Mouse (Mus musculus) mouse embryonic stem cell (cell line): ENCODE data around the gene Fgfr2.

Experiments used
- in situ Hi-C, 2 experiments: fragments of 300-500 bp; cut with MboI; formaldehyde crosslinking; loops; 1 replicate in 1 of 2; 3 replicates in 1 of 2; pipeline ENCODE4 v1.14.3; 2019 to 2020; ENCODE audit warnings: low sequenced_read_pairs in 2 of 2, low pct_unique_long_range_greater_than_20kb in 1 of 2, mixed read lengths in 1 of 2; ENCODE audit not compliant: unreplicated experiment in 1 of 2

Fgfr2 gene

DNA sequence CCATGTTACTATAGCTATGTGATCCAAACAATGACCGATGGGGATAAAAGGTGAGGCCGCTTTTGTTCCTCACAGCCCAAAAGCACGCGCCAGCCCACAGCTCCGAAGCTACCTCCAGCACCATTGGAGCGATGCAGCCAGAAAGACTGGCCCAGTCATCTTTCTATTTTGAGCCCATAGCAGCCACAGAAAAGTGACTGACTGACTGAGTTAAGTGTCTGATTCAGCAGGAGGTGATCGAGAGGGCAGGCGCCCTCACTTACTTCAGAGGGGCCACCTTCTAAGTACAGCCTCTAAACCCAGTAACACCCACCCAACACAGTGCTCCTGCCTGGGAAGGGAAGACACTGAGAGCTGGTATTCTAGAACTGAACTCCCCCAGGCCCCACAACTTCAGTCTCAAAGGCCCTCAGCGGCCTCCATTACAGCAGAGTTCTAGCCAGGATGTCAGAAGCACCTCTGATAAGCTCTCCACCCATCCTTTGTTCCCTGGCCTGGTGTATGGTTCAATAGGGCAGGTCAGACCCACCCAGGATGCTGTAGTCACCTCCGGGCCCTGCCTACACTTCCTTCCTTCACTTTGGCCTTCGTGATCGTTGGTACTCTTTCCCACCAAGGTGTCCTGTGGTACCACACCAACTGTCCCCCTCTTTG is 64.5 kb downstream of the Fgfr2 start:
- in situ Hi-C loops: loop anchor here in 1 of 2 experiments (5.0 kb wide), 1 partner anchor 74 kb away; no protein-coding TSS in a partner anchor

DNA sequence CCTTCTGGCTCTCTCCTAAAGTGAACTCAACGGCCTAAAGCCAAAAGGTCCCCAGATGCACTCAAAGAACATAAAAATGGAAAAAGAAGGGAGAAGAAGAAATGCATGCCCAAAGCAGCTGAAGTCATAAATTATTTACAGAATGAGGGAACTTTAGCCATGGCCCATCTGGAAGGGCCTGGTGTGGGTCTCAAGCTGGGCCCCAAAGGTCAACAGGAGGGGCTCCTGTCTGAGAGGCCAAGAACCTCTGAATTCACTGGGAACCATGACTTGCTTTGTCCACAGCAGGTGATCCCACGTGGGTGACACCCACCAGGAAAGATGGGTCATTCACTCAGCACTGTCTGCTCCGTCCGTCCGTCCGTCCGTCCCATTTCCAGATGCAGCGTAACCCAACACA is 66.2 kb downstream of the Fgfr2 start:
- in situ Hi-C loops: loop anchor here in 1 of 2 experiments (5.0 kb wide), 1 partner anchor 75 kb away; no protein-coding TSS in a partner anchor

DNA sequence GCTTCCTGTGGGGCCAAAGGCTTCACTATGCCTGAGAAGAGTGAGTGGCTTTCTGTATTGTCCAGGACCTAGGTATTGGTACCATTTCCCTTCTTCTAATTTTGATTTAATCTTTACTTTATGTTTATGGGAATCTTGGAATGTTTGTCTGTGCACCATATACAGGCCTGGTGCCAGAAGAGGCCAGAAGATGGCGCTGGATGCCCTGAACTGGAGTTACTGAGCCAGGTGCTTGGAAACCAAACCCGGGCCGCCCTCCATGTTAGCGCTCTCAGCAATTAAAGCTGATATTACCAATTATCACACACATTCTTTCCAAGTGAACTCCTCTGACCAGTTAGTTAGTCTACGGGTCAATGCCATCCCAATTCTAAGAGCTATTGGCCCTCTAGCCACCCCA is 68.7 kb downstream of the Fgfr2 start:
- in situ Hi-C loops: no loop called here

DNA sequence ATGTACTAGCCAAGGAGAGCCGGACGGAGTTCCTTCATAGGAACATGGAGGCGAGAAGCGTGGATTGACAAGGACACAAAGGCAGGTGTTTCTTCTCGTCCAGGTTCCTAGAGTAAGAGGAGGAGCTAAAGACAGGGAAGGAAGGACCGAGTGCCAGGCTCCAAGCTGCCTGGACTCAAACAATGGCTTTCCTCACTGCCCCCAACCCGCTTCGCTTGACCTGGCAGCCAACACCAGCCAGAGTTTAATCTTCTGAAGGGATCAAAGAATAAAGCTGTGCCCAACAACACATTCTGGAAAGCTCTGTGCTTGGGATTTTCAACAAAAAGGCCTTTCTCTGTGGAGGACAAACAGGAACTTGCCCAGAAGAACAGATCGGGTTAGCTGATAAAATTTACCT is 69.4 kb downstream of the Fgfr2 start:
- in situ Hi-C loops: no loop called here

DNA sequence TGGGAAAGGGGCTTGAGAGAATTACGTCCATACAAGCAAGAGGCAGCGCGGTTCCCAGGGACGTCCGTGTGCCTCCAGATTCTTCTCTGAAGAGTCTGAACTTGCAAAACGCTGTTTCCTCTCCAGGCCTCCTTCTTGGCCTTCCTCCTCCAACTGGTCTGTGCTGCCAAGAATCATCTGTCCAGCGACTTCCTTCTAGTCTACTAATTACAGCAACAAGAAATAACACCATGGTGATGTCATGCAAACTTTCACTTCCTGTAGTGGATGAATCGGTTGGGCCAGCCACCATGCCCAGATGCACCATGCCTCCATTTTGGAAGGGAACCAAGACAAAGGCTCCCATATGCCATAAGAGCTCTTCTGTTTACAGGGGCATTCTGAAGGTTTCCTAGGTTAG is 70.3 kb downstream of the Fgfr2 start:
- in situ Hi-C loops: no loop called here

DNA sequence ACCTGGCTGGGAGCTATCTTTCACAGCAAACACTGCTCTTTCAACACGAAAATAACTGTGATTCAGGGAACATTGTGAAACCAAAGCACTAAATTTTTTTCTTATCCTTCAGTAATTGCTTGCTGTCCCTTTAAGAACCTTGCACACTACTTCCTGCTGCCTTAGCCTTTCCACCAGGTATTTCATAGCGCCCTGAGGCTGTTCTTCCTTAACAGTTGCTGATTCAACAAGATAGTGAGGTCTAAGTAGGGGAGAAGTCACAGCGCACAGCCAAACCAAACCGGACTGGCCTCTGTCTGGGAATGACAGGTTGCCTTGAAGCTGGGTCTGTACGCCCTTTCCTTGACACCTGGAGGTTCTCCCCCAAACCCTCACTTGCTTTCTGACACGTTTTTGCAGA is 72.5 kb downstream of the Fgfr2 start:
- in situ Hi-C loops: no loop called here

DNA sequence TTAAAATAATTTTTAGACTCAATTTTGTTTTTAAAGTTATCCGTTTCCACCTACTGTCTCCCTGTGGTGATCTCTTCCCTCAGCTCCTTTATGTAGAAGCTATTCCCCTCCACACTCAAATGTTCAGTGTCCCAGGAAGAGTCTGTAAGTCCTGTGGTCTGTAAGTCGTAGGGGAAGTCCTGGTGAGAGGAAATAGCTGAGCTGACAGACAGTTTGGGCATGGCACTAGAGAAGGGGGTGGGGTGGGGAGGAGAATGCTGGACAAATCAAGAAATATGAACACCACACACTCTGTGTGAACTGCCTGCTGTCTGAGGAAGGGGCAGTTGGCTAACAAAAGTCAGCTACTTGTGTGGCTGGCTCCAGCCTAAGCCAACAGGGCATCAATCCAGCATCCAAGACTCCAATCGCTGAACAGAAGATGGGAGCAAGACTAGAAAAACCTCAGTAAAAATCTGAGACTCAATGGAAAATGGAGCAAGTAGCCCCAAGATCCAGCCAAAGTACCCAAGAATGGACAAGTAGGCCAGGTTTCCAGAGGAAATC is 75.0 kb downstream of the Fgfr2 start:
- in situ Hi-C loops: no loop called here

DNA sequence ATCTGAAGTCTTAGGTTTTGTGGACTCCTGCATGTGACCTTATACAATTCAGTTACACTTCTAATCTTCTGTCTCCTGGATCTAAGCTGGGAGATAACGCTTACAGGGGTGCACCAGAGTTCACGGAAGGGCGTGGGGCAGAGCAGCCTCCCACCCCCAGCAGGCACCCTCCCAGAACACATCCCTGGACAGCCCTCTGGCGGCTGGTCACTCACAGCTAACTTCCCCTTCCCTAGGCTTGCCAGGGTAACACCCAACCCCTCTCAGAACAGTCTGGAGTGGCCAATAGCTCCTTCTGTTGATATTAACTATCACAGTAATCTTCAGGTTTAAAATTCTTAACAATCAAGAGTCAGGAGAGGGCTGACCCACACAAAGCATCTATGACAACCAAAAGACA is 75.9 kb downstream of the Fgfr2 start:
- in situ Hi-C loops: no loop called here

DNA sequence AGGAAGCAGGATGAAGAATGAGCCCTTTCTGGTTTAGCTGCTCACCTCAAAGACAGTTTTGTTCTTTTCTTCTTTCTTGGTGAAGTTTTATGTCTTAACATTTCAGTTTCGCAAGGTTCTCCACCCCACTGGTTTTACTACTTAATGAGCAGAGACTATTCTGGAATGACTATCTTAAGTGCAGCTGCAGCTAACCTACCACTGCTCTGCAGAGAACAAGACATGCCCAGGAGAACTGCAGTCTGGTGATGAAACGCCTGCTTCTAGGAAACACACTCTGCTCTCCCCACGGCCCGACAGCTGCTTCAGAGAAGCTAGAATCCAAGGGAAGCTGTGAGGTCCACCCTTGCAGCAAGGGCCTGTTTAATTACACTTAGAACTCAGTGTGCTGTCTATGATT is 78.4 kb downstream of the Fgfr2 start:
- in situ Hi-C loops: no loop called here

DNA sequence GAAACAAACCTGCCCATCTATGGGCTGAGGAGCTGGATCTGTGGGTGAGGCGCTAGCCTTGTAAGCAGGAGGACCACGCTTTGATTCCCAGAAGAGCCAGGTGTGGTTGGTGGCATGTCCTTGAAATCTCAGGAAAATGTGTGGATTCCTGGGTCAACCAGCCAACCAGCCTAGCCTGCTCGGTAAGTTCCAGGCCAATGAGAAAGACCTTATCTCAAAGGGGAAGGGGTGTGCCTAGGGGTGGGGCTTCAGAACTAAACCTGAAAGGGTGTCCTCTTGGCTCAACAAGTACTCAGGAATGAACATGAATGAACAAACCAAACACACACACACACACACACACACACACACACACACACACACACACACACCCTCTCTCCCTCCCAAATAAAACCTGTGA is 81.4 kb downstream of the Fgfr2 start:
- in situ Hi-C loops: no loop called here

DNA sequence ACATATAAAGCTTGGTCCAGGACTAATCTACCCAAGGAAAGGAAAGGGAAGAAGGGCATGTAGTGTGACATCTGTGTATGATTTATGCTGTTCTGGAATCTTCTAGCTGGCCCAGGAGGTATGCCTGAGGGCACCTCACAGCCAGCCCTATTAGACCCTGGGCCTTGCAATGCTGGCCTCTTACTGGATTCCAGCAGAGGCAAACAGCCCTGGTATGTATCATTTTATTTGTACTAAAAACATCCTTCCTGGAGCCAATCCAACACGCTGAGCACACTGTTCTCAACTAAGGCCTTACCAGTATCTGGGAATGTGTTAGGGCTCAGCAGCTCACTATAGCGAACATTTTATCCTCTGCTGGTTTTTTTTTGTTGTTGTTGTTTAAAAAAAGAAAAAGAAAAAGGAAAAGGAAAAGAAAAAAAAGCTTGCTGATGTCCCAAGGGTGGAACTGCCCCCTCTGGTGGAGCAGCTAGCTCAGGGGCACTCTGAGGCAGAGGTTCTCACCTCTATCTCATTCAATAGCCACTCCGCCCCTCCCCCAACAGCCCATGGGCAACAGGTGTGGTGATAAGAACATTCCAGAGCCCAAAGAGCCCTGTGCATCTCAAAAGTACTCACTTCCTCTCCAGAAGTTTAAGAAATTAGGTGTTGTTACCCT is 82.3 kb downstream of the Fgfr2 start:
- in situ Hi-C loops: no loop called here

DNA sequence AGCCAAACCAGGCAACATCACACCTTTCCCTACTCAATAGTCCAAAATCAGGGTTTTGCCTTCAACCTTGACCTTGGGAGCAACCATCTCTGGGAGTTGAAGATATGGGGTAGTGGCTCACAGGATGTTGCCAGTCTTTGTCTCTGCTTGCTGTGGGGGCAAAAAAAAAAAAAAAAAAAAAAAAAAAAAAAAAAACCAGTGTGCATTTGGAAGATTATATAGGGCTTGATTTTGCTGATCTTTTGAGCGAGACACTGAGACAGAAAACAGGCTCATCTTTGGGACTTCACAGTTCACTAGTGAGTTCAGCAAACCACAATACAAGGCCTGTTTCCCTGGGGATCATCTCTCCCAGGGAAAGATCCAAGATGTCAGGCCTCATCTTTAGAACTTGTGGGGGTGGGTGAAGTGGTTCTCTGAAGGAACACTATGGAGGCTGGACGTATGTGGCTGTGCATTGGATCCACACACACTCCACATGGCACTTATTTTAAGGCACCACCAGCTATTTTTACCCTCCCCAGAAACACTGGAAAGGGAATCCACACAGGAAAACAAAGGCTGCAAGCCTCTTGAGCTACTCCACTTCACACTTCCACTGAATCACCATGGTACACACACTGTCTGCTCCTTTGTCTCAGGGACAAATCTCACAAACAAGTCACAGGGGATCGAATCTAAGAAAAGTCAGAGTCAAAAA is 83.4 kb downstream of the Fgfr2 start:
- in situ Hi-C loops: no loop called here

DNA sequence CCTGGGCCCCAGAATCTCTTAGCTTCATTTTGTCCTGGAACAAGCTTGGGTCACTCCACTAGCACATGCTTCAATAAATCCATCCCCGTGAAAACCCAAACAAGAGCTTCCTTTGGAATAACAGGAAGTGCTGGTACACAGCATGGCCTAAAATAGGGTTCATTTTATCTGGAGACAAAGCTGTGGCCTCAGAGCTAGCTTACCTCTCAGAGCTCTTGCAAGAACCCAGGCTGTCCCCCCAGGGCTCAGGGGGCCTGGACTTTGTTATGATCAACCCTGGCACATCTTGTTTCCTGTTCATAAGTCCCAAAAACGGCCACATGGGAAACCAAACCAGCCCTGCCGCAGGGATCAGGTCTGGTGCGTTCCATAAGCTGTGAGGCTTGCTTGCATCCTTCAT is 85.5 kb downstream of the Fgfr2 start:
- in situ Hi-C loops: no loop called here

DNA sequence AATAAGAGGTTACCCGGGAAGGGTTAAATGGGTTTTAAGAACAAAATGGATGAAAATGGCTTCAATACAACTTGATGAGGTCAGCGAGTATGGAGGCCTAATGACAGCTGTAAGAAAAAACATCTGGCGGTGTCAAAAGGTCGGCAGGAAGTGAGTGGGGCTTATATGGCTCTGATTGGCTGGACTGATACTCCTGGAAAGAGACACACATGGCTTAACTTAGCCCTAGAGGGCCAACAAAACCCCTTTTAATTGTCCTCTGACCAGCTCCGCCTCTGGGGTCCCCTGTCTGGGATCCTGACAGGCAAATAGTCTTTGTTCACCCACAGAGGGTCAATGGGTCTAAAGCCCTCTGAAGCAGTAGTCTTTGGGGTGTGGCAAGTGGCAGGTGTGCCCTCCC is 85.9 kb downstream of the Fgfr2 start:
- in situ Hi-C loops: no loop called here

DNA sequence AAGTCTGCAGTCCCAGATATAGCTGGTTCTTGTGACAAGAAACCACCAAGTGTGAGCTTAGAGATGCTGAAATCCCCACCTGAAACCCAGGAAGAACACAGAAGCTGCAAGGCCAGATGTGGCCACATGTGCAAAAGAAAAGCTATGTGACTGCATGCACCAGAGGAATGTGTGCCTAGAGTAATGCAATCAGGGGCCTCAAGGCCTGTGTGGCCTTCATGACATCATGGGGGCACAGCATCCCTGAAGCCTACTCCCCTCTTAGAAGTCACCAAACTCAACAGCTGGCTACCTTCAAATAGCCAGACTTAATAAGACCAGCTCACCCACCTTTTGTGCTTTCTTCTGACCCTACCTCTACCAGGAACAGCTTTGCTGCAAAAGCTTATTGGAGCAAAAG is 87.2 kb downstream of the Fgfr2 start:
- in situ Hi-C loops: no loop called here

DNA sequence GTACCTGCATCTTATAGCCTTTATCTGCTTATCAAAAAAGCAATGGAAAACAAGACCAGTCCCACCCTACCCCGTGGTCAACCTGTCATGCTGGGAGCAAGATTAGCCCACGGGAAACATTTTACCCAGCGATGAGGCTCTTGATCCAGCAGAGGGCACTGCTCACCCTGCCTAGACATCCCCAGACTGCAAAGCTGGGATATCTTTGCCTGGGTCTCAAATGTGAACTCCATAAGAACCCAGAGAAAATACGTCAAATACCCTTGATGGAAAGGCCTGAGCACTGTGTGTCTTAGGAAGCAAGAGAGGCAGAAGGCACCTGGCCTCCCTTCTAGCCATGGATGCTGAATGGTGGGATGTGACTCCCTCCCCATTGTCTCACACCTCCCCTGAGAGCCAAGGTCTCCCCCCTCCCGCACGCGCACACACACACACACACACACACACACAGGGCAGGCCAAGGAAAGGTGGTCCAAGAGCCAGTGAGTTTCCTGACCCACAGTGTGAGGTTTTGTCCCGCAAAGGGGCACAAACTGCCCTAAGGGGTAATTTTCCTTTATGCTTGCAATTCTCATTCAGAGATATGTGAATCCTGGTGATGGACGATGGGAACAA is 90.5 kb downstream of the Fgfr2 start:
- in situ Hi-C loops: loop anchor here in 1 of 2 experiments (5.0 kb wide), 1 partner anchor 100 kb away; no protein-coding TSS in a partner anchor

DNA sequence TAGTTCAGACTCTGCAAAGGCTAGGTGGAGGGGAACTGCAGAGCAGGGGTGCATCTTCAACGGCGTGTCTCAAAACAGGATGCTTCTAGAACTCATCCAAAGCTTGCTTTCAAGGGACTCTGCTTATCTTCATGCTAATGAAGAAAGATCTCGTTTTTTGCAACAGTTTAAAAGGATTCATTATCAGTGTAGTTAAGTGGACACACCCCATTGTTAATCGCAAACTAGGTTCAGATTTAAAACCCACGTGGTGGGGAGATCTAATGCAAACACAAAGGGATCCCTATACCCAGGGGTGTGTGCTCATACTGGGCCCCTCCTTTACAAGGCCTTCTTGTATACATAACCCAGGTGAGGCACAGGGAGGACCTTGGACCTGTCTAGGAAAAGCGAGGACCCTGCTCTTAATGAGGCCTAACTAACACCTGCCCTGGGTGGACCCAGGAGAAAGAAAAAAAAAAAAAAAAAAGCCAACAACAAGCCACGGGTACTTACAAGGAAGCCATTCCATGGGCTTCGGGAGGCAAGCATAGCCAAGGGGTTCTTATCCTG is 93.6 kb downstream of the Fgfr2 start:
- in situ Hi-C loops: loop anchor here in 1 of 2 experiments (5.0 kb wide), 1 partner anchor 103 kb away; no protein-coding TSS in a partner anchor

DNA sequence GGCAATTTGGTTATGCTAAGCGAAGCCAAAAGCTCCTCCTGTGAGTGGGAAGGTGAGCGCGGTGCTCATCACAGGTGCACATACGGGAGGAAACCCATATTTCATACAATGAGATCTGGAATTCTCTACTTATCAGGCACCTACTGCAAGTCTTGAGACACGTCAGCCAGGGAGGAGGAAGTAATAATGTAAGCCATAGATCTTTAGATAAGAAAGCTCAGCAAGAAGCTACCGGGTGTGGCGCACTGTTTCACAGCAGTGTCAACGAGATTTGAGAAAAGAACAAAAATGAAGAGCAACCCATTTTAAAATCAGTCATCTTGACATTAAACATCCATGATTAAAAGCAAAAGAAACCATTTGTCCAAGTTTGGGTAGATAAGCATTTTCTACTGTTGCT is 94.1 kb downstream of the Fgfr2 start:
- in situ Hi-C loops: no loop called here

DNA sequence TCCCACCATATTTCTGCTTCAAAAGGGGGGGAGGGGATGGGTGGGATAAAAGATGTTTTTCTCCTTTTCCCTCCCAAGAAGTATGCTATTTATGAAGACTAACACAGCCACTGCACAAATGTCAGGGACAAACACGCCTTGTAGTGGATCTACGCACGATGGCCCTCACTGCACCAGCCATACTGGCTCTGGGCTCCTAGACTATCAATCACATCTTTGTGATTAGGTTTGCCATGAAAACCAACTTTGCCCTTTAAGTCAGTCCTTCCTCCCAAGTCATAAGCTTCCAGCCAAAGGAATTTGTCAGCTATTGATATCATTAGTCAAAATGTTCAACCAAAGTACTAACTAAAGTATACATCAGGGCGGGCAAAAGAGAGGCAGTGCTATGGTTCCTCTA is 95.2 kb downstream of the Fgfr2 start:
- in situ Hi-C loops: no loop called here
